Mouse (Mus musculus) ES-E14 (cell line): ENCODE measurements at regions not wholly inside any gene's neighbourhood (a gene's known extent, or its start where the extent isn't known, plus 50 kb on each side); places are given as distances from the start of the nearest gene placed in this dataset.

Experiments
- DNase-seq: peaks from one replicate; pipeline ENCODE4 v3.0.0-alpha.2; 2013; ENCODE audit warnings: low read depth, low spot score
- H3K27ac ChIP-seq: 2 replicates; pipeline ENCODE4 v1.5.1; 2012; ENCODE audit warnings: low read depth, mild to moderate bottlenecking, low read length, moderate library complexity, mixed read lengths; ENCODE audit not compliant: poor library complexity, insufficient read depth, severe bottlenecking
- H3K36me3 ChIP-seq: 2 replicates; pipeline ENCODE4 v1.6.1; 2012; ENCODE audit warnings: mild to moderate bottlenecking, low read length, moderate library complexity, mixed read lengths; ENCODE audit not compliant: control insufficient read depth, poor library complexity, insufficient read depth, severe bottlenecking
- H3K4me1 ChIP-seq, 2 experiments: fragments of 150-350 bp in 1 of 2; sonication (generic) in 1 of 2; 2 replicates each; pipeline ENCODE4 v1.6.1; 2012; ENCODE audit warnings: low read length in 2 of 2, mild to moderate bottlenecking in 1 of 2, mixed read lengths in 1 of 2; ENCODE audit not compliant: control insufficient read depth in 2 of 2, insufficient read depth in 2 of 2, poor library complexity in 1 of 2
- H3K4me3 ChIP-seq, 2 experiments: fragments of 150-350 bp in 1 of 2; sonication (generic) in 1 of 2; 2 replicates each; pipeline ENCODE4 v1.5.1; 2012; ENCODE audit warnings: low read length in 2 of 2, low read depth in 1 of 2, mild to moderate bottlenecking in 1 of 2, mixed read lengths in 1 of 2; ENCODE audit not compliant: insufficient read depth in 1 of 2, poor library complexity in 1 of 2, severe bottlenecking in 1 of 2
- H3K9ac ChIP-seq: 2 replicates; pipeline ENCODE4 v1.6.1; 2012; ENCODE audit warnings: low read depth, mild to moderate bottlenecking, low read length, mixed read lengths; ENCODE audit not compliant: poor library complexity, insufficient read depth, severe bottlenecking
- H3K9me3 ChIP-seq: fragments of 150-350 bp; sonication (generic); 2 replicates; pipeline ENCODE4 v1.6.1; 2012; ENCODE audit warnings: low read depth, mild to moderate bottlenecking, low read length; ENCODE audit not compliant: control insufficient read depth, insufficient read depth
- CHD2 ChIP-seq: IDR thresholded peaks from 2 replicates; pipeline ENCODE4 v1.6.1; 2014; ENCODE audit warnings: mild to moderate bottlenecking, low read depth, low read length, inconsistent platforms
- HCFC1 ChIP-seq: IDR thresholded peaks from 2 replicates; pipeline ENCODE4 v1.6.1; 2012; ENCODE audit warnings: low read length, inconsistent platforms, borderline replicate concordance; ENCODE audit not compliant: insufficient read depth
- MAFK ChIP-seq: IDR thresholded peaks from 2 replicates; pipeline ENCODE4 v1.6.1; 2014; ENCODE audit warnings: mild to moderate bottlenecking, low read depth, low read length, inconsistent platforms; ENCODE audit not compliant: insufficient read depth
- ZC3H11A ChIP-seq: IDR thresholded peaks from 2 replicates; pipeline ENCODE4 v1.6.1; 2012; ENCODE audit warnings: low read depth, mild to moderate bottlenecking, inconsistent platforms, low read length, borderline replicate concordance
- ZNF384 ChIP-seq: IDR thresholded peaks from 2 replicates; pipeline ENCODE4 v1.6.1; 2012; ENCODE audit warnings: low read depth, low read length, inconsistent platforms
- in situ Hi-C, 2 experiments: fragments of 600-800 bp; cut with MboI; formaldehyde crosslinking; loops; one replicate each; pipeline ENCODE4 v1.15.1; 2025; ENCODE audit warnings: low sequenced_read_pairs in 2 of 2, inconsistent platforms in 1 of 2; ENCODE audit not compliant: unreplicated experiment in 2 of 2

- TF ChIP-seq MAFK = 0 out of 2 replicates have a peak, but pooled peaks have one; percentile 10
- TF ChIP-seq ZNF384 = no peak
- TF ChIP-seq HCFC1 = no peak
- H3K9ac ChIP-seq = no peak overlapping the region
- in situ Hi-C loops = no loop called here
Observed at GRCm38 (mm10) chr9:41481611-41482266, 320.2 kb upstream of the Ubash3b start.

GRCm38 (mm10) chr9:41479854-41480749 is 318.6 kb upstream of the Ubash3b start:
- TF ChIP-seq CHD2 (no peak), ZC3H11A (no peak), HCFC1 (no peak), MAFK (no peak), ZNF384 (no peak)
- H3K27ac ChIP-seq = no peak overlapping the region
- no peaks in the 10 kb centered on the region for H3K9me3 ChIP-seq
- H3K4me1 ChIP-seq = no peaks in the 10 kb centered on the region
- no peak overlapping the region for H3K4me3 ChIP-seq
- no peaks in the 10 kb centered on the region for H3K36me3 ChIP-seq
- DNase-seq = no peak
- H3K9ac ChIP-seq = no peak overlapping the region
- in situ Hi-C loops = loop anchor here in 1 of 2 experiments (10.0 kb wide), 1 partner anchor 465 kb away; no protein-coding TSS in a partner anchor

More at GRCm38 (mm10) chr9:41481611-41482266, 320.2 kb upstream of the Ubash3b start:
- no peak for DNase-seq
- no peaks in the 10 kb centered on the region for H3K4me1 ChIP-seq
- H3K36me3 ChIP-seq = no peaks in the 10 kb centered on the region
- no peak overlapping the region for H3K27ac ChIP-seq
- H3K4me3 ChIP-seq = no peak overlapping the region
- H3K9me3 ChIP-seq = no peaks in the 10 kb centered on the region

- H3K4me3 ChIP-seq = no peak overlapping the region
- no peaks in the 10 kb centered on the region for H3K9me3 ChIP-seq
- H3K4me1 ChIP-seq = no peaks in the 10 kb centered on the region
- no peak overlapping the region for H3K27ac ChIP-seq
- no peak for DNase-seq
- TF ChIP-seq ZNF384 (no peak), ZC3H11A (no peak), MAFK (no peak), CHD2 (no peak), HCFC1 (no peak)
- no peaks in the 10 kb centered on the region for H3K36me3 ChIP-seq
- H3K9ac ChIP-seq = no peak overlapping the region
- in situ Hi-C loops = loop anchor here in 1 of 2 experiments (10.0 kb wide), 1 partner anchor 466 kb away; no protein-coding TSS in a partner anchor
Observed at GRCm38 (mm10) chr9:41479085-41479484, 317.6 kb upstream of the Ubash3b start.

- H3K27ac ChIP-seq = no peak overlapping the region
- H3K4me3 ChIP-seq = no peak overlapping the region
- H3K36me3 ChIP-seq = no peaks in the 10 kb centered on the region
- TF ChIP-seq ZC3H11A = no peak
- TF ChIP-seq HCFC1 = no peak
- no peak for TF ChIP-seq CHD2
- TF ChIP-seq MAFK = no peak
- no peak for TF ChIP-seq ZNF384
- in situ Hi-C loops = loop anchor here in 1 of 2 experiments (10.0 kb wide), 1 partner anchor 467 kb away; no protein-coding TSS in a partner anchor
- H3K4me1 ChIP-seq = no peaks in the 10 kb centered on the region
- no peaks in the 10 kb centered on the region for H3K9me3 ChIP-seq
- DNase-seq = no peak
- H3K9ac ChIP-seq = no peak overlapping the region
Observed at GRCm38 (mm10) chr9:41478106-41478848, 316.8 kb upstream of the Ubash3b start.
